Mouse (Mus musculus) cerebellum, adult 9-10 months (tissue): ENCODE results near the gene Itga11.
A peak's percentile ranks its signal among the peaks of the same experiment; 100 is the strongest.
"Not testable (repeated sequence)": the region's sequence is repeated elsewhere in the genome, so short reads cannot be mapped to it uniquely, and the experiment has no call there.

Source experiments
- DNase-seq: peaks from one replicate; pipeline ENCODE4 v3.0.0; 2022

Itga11 gene

GRCm38 (mm10) chr9:62768361-62768760 lies 90.7 kb downstream of the Itga11 start:
- DNase-seq, result no peak

GRCm38 (mm10) chr9:62772746-62773145 lies 95.1 kb downstream of the Itga11 start:
- no peak for DNase-seq

GRCm38 (mm10) chr9:62775464-62775863 lies 97.8 kb downstream of the Itga11 start:
- no peak for DNase-seq

- peak; percentile 76 for DNase-seq
Observed at GRCm38 (mm10) chr9:62777461-62777860, 99.8 kb downstream of the Itga11 start.

DNA sequence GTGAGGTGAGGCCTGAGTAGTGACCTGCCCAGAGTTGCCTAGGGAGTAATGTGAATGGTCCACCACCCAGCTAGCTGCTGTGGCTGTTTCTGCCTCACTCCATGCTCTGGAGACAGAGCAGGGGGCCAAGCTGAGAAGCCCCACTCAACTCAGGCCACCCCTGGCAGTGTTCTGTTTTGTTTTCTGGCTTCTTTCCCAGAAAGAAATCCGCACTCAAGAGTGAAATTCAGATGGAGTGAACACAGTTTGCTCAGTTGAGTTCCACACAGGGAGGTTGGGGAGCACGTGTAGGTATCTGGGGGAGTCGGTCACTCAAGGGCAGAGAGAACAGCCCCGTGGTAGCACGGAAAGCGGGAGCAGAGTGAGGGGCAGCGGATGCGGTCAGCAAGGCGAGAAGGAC lies 101.1 kb downstream of the Itga11 start:
- DNase-seq, result no peak

- no peak for DNase-seq
Observed at GRCm38 (mm10) chr9:62781965-62782364, 104.3 kb downstream of the Itga11 start.

GRCm38 (mm10) chr9:62782976-62783781 lies 105.6 kb downstream of the Itga11 start:
- DNase-seq, result no peak

GRCm38 (mm10) chr9:62784233-62784632 lies 106.6 kb downstream of the Itga11 start:
- no peak for DNase-seq

GRCm38 (mm10) chr9:62786721-62787120 lies 109.1 kb downstream of the Itga11 start:
- no peak for DNase-seq

DNA sequence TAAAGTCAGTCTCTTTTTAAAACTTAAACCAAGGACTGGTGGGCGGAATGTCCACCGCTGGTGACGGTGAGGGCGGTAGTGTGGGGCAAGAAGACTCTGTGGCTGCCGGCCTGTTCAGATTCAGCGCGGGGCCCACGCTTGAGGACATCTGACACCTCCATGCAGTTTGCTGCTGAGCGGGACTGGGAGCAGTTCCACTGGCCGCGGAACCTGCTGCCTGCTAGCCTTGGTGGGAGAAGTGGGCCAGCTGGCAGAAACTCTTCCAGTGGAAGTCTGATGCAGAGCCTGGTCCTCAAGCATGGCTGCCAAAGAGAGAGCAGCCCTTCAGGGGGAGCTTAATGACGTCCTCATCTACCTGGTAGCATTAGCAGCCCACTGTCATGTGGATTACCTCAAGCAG lies 112.2 kb downstream of the Itga11 start:
- DNase-seq, result no peak

DNA sequence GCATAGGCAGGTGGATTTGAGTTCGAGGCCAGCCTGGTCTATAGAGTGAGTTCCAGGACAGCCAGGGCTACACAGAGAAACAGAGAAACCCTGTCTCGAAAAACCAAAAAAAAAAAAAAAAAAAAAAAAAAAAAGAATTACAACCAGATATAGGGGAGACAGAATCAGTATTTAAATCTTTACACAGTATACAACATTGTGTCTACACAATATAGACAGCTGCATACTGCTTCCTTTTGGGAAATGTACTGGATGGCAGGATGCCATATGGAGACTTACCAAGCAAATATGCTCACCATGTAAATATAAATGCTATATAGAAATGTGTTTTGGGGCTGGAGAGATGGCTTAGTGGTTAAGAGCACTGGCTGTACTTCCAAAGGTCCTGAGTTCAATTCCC lies 121.6 kb downstream of the Itga11 start:
- DNase-seq, result not testable (repeated sequence)

GRCm38 (mm10) chr9:62810095-62810494 lies 132.5 kb downstream of the Itga11 start:
- DNase-seq, result no peak

DNA sequence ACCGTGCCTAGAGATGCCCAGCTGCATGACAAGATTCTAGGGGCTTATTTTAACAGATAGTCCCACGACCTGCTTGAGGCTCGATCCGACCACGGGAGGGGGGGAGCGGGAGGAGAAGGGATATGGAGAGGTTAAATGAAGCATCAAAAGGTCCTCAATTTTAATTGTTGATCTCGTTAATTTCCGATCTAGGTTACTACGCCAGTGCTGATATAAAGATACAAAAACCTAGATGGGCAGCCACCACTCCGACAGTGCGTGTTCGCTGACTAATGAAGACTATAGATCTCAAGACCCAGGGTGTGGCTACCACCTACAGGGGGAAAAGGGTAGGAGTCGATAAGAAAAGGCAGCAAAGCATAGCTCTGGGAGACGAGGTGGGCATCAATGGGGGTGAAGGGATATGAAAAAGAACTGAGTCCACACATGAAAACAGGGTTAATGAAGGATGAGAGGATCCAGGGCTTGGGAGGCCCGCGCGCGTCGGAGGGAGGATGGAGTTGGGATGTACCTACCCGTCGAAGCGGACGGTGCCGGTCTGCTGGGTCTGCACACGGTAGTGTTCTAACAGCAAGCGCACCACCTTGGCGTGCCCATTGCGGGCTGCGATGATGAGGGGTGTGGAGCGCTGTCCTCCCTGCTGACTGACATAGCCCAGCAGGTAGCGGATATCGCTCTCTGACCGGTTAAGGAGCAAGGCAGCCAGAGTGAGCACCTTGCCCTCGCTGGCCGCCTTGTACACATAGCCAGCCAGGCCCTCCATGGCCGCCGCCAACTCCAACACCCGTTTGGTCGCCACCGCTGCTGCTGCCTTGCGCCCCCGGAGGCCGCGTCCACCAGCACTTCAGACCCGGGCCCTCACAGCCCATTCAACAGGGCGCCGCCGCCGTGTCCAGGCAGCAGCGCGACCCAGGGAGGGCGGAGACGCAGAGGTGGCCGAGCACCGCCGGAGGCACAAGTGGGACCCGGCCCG lies 133.2 kb downstream of the Itga11 start:
- no peak for DNase-seq

- DNase-seq, result peak; percentile 91
Observed at GRCm38 (mm10) chr9:62811516-62812121, 134.0 kb downstream of the Itga11 start, which contains the start of gene Fem1b. Gene Fem1b, minus strand, starts transcription at chr9:62811934.

- peak; percentile 48 for DNase-seq
Observed at GRCm38 (mm10) chr9:62812216-62813049, 134.8 kb downstream of the Itga11 start.

- no peak for DNase-seq
Observed at GRCm38 (mm10) chr9:62814751-62815150, 137.1 kb downstream of the Itga11 start.

DNA sequence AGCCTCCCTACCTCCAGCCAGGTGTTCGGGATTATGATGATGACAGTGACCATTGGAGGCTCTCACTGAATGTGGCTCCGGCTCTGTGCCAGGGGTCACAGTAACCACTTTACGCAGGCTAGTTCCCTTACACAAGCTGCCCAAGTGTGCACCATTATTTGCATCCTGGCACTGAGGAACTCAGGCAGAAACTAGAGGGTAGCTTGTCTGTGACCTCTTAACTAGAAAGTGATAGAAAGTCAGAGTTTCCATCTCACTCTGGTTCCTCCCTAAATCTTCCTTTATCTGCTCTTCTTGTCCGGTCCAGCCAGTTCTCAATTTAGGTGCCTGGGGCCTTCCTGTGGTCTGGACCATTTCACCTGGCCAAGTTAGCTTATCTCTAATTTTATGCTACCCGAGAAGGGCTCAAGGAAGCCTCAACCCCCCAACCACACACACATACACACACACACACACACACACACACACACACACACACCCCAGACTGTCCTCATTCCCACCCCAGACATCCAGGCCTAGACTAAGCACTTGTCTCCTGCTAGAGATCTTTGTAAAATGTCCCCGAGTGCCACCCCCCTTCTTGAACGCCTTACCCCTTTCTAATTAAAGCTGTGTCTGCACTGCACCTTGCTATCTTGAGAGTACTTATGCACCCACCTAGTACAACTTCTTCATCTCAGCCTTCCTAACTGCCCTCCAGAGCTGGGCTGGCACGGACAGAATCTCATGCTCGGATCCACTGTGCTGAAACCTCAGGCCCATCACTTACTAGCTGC lies 138.9 kb downstream of the Itga11 start:
- no peak for DNase-seq

- DNase-seq, result no peak
Observed at GRCm38 (mm10) chr9:62817099-62817571, 139.5 kb downstream of the Itga11 start.

GRCm38 (mm10) chr9:62817828-62818614 lies 140.4 kb downstream of the Itga11 start:
- no peak for DNase-seq

- no peak for DNase-seq
Observed at GRCm38 (mm10) chr9:62819494-62819893, 141.9 kb downstream of the Itga11 start.
